Mouse (Mus musculus) heart, embryonic 12.5 days (tissue): ENCODE data around the gene Ank3. TPM values are rescaled to one million over a fixed set of nuclear protein-coding genes. Genes with fewer than 3 reads are reported as not detected.

Experiments used
- ATAC-seq: fragments of 200-750 bp; cut with Nextera tagmentation; 2 replicates; pipeline ENCODE4 v1.8.0; 2017; ENCODE audit warnings: moderate TSS enrichment, moderate library complexity; ENCODE audit not compliant: insufficient number of reproducible peaks, low FRiP score
- H3K27ac ChIP-seq: fragments of 300-500 bp; sonication (generic); 2 replicates; pipeline ENCODE4 v1.5.1; 2016; ENCODE audit warnings: mild to moderate bottlenecking, moderate library complexity; ENCODE audit not compliant: poor library complexity, severe bottlenecking
- H3K27me3 ChIP-seq: fragments of 300-500 bp; sonication (generic); replicated peaks from 2 replicates; pipeline ENCODE4 v1.6.1; 2016; ENCODE audit warnings: mild to moderate bottlenecking, moderate library complexity
- H3K36me3 ChIP-seq: fragments of 300-500 bp; sonication (generic); 2 replicates; pipeline ENCODE4 v1.6.1; 2016; ENCODE audit warnings: mild to moderate bottlenecking, moderate library complexity
- H3K4me1 ChIP-seq: fragments of 300-500 bp; sonication (generic); replicated peaks from 2 replicates; pipeline ENCODE4 v1.6.1; 2016; ENCODE audit warnings: mild to moderate bottlenecking
- H3K4me2 ChIP-seq: fragments of 300-500 bp; sonication (generic); 2 replicates; pipeline ENCODE4 v1.6.1; 2016; ENCODE audit warnings: mild to moderate bottlenecking, moderate library complexity
- H3K4me3 ChIP-seq: fragments of 300-500 bp; sonication (generic); 2 replicates; pipeline ENCODE4 v1.5.1; 2016; ENCODE audit warnings: mild to moderate bottlenecking
- H3K9ac ChIP-seq: fragments of 300-500 bp; sonication (generic); 2 replicates; pipeline ENCODE4 v1.6.1; 2016; ENCODE audit warnings: mild to moderate bottlenecking, moderate library complexity
- H3K9me3 ChIP-seq: fragments of 300-500 bp; sonication (generic); replicated peaks from 2 replicates; pipeline ENCODE4 v1.6.1; 2016; ENCODE audit warnings: mild to moderate bottlenecking, moderate library complexity
- WGBS: fragments of 180-500 bp; shearing (Covaris S2); methylation state at CpG from one replicate; pipeline ENCODE4 v1.1.7; 2016; 5-methylcytosine and 5-hydroxymethylcytosine counted together
- polyA plus RNA-seq: library from polyadenylated mRNA; unstranded; fragments of >200 nt; fragmentation: Nextera tagmentation; extraction: Ambion mirVana; gene quantifications from 2 replicates; pipeline ENCODE4 v1.2.1, GENCODE M21; 2016

The Ank3 gene
- polyA plus RNA-seq, 1 experiment from 2014 or later, result 61.9 TPM

DNA sequence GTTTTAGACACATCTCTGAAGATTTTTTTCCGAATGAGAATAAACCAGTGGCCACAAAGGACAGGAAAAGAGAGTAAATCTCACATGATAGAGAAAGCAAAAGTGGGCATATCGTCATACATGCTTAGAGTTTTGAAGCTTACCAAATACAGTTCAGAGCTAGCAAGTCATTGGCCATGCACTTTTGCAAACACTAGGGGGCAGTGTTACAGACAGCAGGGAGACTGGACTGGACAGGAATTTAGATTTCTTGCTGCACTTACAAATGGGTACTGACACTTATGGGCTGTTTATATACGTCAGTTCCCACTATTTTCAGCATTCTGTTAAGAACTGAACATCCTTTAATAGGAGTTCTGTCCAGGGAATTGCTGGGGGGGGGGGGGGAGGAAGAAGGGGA is 257.7 kb downstream of the Ank3 start:
- no peaks in the 10 kb centered on the region for H3K27me3 ChIP-seq
- WGBS, result 18% methylated on average over 3 of the region's 3 CpGs
- no peaks in the 10 kb centered on the region for H3K9me3 ChIP-seq
- ATAC-seq, result no peak
- H3K4me1 ChIP-seq, result peaks cover 36% of the 10 kb centered on the region
- H3K36me3 ChIP-seq, result no peaks in the 10 kb centered on the region
- H3K4me3 ChIP-seq, result no peak overlapping the region
- H3K9ac ChIP-seq, result no peak overlapping the region
- no peak overlapping the region for H3K4me2 ChIP-seq
- no peak overlapping the region for H3K27ac ChIP-seq

DNA sequence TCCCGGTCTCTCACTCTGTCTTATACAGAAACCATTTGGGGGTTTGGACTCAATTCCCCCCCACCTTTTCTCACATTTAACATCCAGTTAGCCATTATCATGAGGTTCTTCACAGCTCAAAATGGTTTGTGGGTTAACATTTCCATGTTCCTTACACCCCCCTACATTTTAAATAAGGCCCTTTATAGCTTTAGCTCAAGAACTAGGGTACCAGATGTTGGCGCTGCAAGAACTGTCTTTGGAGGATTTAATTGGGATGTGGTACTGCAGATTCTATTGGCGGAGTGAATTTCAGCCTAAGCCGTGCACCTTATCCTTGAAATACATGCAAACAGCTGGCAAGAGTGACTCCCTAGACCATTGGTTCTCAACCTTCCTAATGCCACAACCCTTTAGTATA is 261.2 kb downstream of the Ank3 start:
- H3K4me2 ChIP-seq, result no peak overlapping the region
- WGBS, result 84% methylated on average over 4 of the region's 4 CpGs
- no peaks in the 10 kb centered on the region for H3K36me3 ChIP-seq
- no peaks in the 10 kb centered on the region for H3K27me3 ChIP-seq
- ATAC-seq, result no peak
- peaks cover 8% of the 10 kb centered on the region for H3K4me1 ChIP-seq
- no peaks in the 10 kb centered on the region for H3K9me3 ChIP-seq
- H3K4me3 ChIP-seq, result no peak overlapping the region
- no peak overlapping the region for H3K9ac ChIP-seq
- no peak overlapping the region for H3K27ac ChIP-seq

DNA sequence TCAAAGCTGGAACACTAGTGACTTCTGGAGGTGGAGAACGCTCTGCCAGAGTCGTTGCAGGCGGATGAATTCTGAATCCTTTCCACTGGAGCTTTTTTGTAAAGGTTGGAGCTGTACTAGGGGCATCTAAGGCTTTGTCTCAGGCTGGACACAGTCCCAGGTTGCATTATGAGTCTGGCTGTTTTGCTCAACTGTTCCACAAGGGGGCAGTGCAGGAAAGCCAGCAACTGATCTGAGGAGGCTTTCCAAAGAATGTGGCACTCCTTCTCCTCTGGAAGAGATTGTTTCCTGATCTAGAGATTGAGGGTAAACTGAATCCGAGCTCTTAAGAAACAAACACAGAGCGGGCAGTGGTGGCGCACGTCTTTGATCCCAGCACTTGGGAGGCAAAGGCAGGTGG is 263.8 kb downstream of the Ank3 start:
- Histone ChIP-seq H3K9ac (no peak overlapping the region), H3K27ac (no peak overlapping the region), H3K4me1 (no peaks in the 10 kb centered on the region; the same call in 1 of the 2 replicates), H3K4me2 (no peak overlapping the region), H3K27me3 (no peaks in the 10 kb centered on the region), H3K4me3 (no peak overlapping the region), H3K36me3 (no peaks in the 10 kb centered on the region), H3K9me3 (no peaks in the 10 kb centered on the region)
- no peak for ATAC-seq
- WGBS, result 9% methylated on average over 7 of the region's 7 CpGs

DNA sequence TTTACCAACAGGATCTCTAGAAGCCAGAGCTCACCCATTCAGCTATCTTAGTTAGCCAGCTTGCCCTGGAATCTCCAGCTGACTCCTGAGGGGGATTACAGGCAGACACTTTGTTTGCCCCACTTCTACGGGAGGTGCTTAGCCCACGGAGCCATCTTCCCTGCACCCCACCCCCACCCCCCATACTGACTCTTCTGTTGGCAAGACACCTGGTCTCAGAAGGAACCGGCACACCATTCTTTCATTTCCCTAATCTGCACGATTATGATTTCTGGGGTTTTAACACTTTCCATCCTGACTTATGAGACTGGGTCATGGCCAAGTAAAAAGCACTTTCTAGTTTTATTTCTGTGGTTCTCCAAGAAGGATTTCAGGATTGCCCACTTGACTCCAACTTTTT is 268.9 kb downstream of the Ank3 start:
- Histone ChIP-seq H3K4me3 (no peak overlapping the region), H3K9me3 (no peaks in the 10 kb centered on the region), H3K36me3 (no peaks in the 10 kb centered on the region), H3K27me3 (no peaks in the 10 kb centered on the region), H3K4me1 (peaks cover 19% of the 10 kb centered on the region), H3K27ac (no peak overlapping the region), H3K9ac (no peak overlapping the region), H3K4me2 (no peak overlapping the region)
- ATAC-seq, result no peak
- 74% methylated on average over 4 of the region's 4 CpGs for WGBS

DNA sequence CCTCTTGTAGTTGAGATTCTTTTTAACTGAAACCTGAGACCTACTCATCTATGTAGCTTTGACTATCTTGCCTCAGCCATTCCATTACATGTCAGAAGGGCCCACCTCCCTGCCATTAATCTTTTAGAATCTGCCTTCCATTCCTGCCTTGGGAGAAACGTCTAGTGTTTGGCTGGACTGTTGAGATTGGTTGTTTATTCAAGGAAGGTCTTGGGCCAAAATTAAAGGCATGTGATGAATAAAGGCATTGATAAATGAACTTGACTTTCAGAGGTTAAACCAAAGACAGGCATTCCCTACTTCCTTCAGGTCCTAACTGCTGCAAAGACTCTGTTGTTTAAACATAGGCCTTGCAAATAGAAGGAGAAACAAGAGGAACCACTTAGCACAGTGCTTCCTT is 271.9 kb downstream of the Ank3 start:
- Histone ChIP-seq H3K9me3 (no peaks in the 10 kb centered on the region), H3K27ac (no peak overlapping the region), H3K36me3 (no peaks in the 10 kb centered on the region), H3K4me2 (no peak overlapping the region), H3K27me3 (no peaks in the 10 kb centered on the region), H3K4me3 (no peak overlapping the region), H3K9ac (no peak overlapping the region), H3K4me1 (peaks cover 19% of the 10 kb centered on the region)
- WGBS, result 12% methylated on average over 1 of the region's 1 CpGs
- no peak for ATAC-seq

DNA sequence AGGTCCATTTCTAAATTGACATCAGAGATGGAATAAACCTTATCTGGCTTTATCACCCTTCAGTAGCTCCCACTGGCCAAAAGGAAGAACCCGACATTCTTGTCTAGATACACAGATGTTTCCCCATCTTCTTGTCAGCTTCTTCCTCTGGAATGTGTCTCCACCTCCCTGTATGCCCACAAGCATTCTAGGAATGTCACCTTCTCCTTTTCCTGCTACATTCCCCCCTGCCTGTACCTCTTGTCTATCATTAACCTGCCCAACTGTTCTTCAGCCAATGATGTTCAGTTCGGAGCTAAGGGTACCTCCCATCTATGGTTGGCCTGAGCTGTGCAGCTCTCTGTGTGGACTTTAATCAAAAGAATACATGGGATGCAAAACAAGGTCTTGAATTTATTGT is 272.4 kb downstream of the Ank3 start:
- Histone ChIP-seq H3K27me3 (no peaks in the 10 kb centered on the region), H3K4me1 (peaks cover 19% of the 10 kb centered on the region), H3K9me3 (no peaks in the 10 kb centered on the region), H3K27ac (no peak overlapping the region), H3K36me3 (no peaks in the 10 kb centered on the region), H3K4me2 (no peak overlapping the region), H3K4me3 (no peak overlapping the region), H3K9ac (no peak overlapping the region)
- no peak for ATAC-seq
- WGBS, result 29% methylated on average over 2 of the region's 2 CpGs

DNA sequence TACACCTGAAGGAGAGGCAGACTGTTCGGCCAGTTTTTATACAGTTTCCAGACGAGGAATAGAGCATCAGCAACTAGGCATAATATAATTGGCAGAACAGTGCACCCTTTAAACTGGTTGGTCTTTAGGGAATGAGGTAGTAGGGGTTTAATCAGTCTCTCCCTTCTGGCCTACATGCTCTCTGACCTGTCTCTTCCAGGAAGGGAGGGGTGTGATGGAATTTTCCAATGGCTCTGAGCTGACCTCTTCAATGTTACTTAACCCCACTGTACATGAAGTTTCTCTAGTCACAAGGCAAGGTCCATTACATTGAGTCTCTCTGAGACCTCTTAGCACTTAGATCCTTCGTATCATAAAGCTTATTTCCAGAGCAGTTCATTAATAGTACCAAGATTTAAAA is 272.9 kb downstream of the Ank3 start:
- Histone ChIP-seq H3K36me3 (no peaks in the 10 kb centered on the region), H3K4me3 (no peak overlapping the region), H3K4me1 (peaks cover 19% of the 10 kb centered on the region), H3K27ac (no peak overlapping the region), H3K4me2 (no peak overlapping the region), H3K9ac (no peak overlapping the region), H3K9me3 (no peaks in the 10 kb centered on the region), H3K27me3 (no peaks in the 10 kb centered on the region)
- 84% methylated on average over 3 of the region's 3 CpGs for WGBS
- no peak for ATAC-seq

DNA sequence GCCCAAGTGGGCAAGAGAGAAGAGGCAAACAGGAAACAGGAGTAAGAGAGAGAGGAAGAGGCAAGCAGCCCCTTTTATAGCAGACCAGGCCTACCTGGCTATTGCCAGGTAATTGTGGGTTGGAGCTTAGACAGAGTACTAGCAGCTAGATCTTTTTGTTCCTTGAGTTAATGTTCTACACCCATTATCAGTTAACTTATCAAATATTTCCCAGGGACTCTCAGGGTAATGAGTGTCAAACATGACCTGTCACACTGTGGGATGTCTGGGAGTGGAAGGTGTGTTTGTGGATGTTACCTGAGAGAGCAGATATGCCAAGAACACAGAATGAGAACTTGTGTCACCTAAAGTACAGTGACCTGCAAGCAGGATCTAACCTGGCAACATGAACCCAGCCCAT is 274.0 kb downstream of the Ank3 start:
- no peaks in the 10 kb centered on the region for H3K9me3 ChIP-seq
- no peak for ATAC-seq
- peaks cover 19% of the 10 kb centered on the region for H3K4me1 ChIP-seq
- H3K4me3 ChIP-seq, result no peak overlapping the region
- H3K27me3 ChIP-seq, result no peaks in the 10 kb centered on the region
- H3K4me2 ChIP-seq, result no peak overlapping the region
- H3K36me3 ChIP-seq, result no peaks in the 10 kb centered on the region
- H3K27ac ChIP-seq, result no peak overlapping the region
- H3K9ac ChIP-seq, result no peak overlapping the region

DNA sequence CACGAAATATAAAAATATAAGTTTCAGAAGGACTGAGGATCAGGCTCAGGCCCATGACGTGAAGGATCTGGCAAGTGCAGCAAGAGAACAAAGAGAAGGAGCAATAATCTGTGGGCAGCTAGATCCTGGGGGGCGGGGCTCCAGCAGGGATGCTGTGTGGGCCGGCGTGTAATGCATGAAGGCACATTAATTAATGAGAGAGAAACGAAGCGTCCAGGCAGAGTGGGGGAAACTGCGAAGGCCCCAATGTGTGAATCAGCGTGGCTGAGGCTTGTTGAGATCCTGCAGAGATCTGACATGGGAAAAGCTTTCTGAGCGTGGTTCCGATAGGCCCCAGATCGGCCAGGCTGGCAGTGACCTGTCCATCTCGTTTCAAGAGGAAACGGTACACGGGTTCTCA is 279.7 kb downstream of the Ank3 start:
- Histone ChIP-seq H3K36me3 (0 out of 2 replicates have a peak, but pooled peaks cover 3% of the 10 kb centered on the region), H3K27ac (no peak overlapping the region), H3K4me2 (no peak overlapping the region), H3K4me1 (no peaks in the 10 kb centered on the region), H3K27me3 (no peaks in the 10 kb centered on the region), H3K4me3 (no peak overlapping the region), H3K9ac (no peak overlapping the region), H3K9me3 (peaks cover 5% of the 10 kb centered on the region; the same call in 1 of the 2 replicates)
- ATAC-seq, result no peak
- WGBS, result 83% methylated on average over 15 of the region's 15 CpGs

DNA sequence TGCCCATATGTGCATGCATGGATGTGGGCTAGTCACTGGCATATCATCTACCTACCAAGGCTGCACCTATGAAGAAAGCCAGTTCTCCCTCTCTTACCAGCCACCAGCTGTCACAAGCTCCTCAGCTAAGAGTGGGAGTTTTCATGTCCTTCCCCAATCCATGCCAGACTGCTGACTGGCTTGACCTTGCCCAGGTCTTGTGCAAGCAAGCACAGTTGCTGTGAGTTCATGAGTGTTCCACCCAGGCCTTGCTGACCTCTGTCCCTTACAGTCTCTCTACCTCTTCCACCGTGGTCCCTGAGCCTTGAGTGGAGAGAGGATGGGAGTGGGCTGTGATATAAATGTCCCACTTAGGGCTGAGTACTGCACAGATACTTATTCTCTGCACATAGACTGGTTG is 287.8 kb downstream of the Ank3 start:
- WGBS, result 81% methylated on average over 1 of the region's 1 CpGs
- no peak overlapping the region for H3K27ac ChIP-seq

DNA sequence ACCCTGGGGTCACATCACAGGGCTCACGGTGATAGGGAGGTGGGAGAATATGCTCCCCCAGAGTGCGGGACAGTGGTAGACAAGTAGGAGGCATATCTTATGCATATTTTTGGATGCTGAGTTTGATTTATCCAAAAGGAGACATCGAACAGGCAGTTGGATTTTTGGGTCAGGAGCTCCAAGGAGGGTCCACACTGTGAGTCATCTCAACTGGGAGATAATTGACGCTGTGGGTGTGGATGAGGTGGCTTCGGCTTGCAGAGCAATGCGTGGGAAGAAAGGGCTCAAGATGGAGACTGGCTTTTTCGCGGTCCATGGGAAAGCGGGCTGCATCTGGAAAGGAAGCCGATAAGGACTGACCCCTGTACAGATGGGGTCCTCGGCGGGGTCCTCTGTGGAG is 290.5 kb downstream of the Ank3 start:
- WGBS, result 75% methylated on average over 12 of the region's 12 CpGs
- Histone ChIP-seq H3K4me3 (no peak overlapping the region), H3K9ac (no peak overlapping the region), H3K4me1 (peaks cover 13% of the 10 kb centered on the region), H3K9me3 (no peaks in the 10 kb centered on the region), H3K27me3 (no peaks in the 10 kb centered on the region), H3K27ac (no peak overlapping the region), H3K36me3 (no peaks in the 10 kb centered on the region), H3K4me2 (no peak overlapping the region)
- ATAC-seq, result no peak

More for the DNA sequence above, 287.8 kb downstream of the Ank3 start:
- Histone ChIP-seq H3K4me3 (no peak overlapping the region), H3K4me1 (peaks cover 12% of the 10 kb centered on the region), H3K36me3 (0 out of 2 replicates have a peak, but pooled peaks cover 3% of the 10 kb centered on the region), H3K9me3 (peaks cover 5% of the 10 kb centered on the region), H3K27me3 (no peaks in the 10 kb centered on the region), H3K9ac (no peak overlapping the region), H3K4me2 (no peak overlapping the region)
- no peak for ATAC-seq

DNA sequence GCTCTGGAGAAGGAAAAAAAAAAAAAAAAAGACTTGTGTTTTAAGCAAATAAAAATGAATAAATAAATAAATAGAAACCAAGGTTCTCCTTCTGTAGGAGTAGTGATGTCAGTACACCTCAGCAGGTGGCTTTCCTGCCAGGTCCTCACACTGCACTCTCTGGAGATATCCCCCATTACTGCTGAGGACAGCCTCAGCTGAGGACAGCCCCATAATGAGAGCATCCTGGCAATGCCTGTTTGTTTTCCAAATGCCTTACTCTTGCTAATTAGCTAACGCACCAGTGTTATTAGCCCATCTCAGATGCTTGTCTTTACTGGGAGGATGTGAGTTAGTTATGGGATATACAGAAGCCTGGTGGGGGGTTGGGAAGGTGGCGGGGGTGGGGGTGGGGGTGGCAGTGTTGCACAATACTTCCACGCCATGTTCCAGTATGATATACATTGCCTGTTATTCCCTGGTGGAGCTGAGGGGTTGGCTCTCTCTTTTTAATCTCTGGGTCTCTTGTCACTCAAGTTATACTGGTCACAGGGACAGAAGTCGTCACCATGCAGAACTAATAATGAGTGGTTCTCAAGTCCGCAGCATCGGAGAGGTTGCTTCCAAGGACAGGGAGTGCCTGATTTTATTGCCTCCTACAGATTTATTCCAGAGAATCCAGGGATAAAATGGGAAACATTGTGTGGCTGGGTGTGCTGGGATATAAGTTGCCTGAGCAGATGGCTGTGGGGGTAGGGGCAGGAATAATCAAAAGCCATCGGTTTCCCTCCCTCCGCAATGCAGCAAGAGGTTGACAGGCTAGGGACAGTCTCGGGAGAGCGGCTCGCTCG is 291.8 kb downstream of the Ank3 start:
- no peak overlapping the region for H3K27ac ChIP-seq
- no peaks in the 10 kb centered on the region for H3K36me3 ChIP-seq
- peak overlapping the region; percentile 27 for H3K4me3 ChIP-seq
- peaks cover 13% of the 10 kb centered on the region for H3K4me1 ChIP-seq
- 20% methylated on average over 12 of the region's 12 CpGs for WGBS
- H3K9ac ChIP-seq, result peak overlapping the region; percentile 56; the same call in 1 of the 2 replicates
- H3K4me2 ChIP-seq, result peak overlapping the region; percentile 68
- ATAC-seq, result no peak
- no peaks in the 10 kb centered on the region for H3K9me3 ChIP-seq
- H3K27me3 ChIP-seq, result no peaks in the 10 kb centered on the region
